Mouse (Mus musculus): Measurements from ENCODE around the gene Anxa2. TPM values are rescaled to one million over a fixed set of nuclear protein-coding genes. Genes with fewer than 3 reads are reported as not detected.

Anxa2 gene
- total RNA-seq, 2 experiments from 2014 or later = 8.8 to 9.6 TPM

DNA sequence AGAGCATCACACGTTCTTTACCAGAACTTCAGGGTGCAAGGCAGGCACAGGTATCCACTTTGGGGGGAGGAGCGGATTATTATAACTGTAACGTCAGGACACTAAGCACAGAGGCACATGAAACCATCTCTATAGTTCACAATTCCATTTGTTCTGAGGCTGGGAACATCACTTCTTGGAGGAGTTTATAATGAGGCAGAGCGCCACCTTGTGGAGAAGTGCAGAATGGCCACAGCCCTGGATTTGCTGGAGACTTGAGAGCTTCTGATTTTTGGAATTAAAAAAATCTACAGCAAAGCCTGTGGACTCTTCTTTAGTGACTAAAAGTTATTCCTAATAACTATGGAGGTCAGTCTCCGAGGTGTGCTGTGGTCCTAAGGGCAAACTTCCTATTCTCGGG is 49.1 kb downstream of the Anxa2 start:
- Histone ChIP-seq H3K27ac (no peak overlapping the region), H3K4me3 (no peak overlapping the region)
- DNase-seq (ENCODE audit: low spot score in 2 of 2) = peak; percentile 30 to 77
- peak; percentile 98 for TF ChIP-seq CTCF (conservative IDR thresholded peaks at IDR 0.05)

DNA sequence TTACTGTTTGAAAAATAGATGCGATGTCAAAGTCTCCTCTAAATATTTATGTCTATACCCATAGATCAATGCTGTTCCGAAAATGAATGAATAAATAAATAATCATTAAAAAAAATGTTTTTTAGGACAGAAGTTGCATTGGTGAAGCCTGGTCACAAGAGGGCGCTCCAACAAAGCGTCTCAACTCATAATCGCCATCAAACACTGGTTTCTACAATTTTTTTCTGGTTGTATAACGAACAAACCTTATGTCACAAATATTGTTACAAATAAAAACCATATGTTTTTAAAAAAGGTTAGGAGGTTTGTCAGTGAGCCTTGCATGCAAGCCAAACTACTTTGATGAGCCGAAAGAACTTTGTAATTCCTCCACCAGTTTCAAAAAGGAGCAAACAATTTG is 52.2 kb downstream of the Anxa2 start:
- H3K4me3 ChIP-seq = no peak overlapping the region; the same call in 1 of the 2 replicates
- H3K27ac ChIP-seq = no peak overlapping the region
- DNase-seq (ENCODE audit: low spot score in 2 of 2) = peak in 1 of 2 experiments; percentile 58
- peak; percentile 96 for TF ChIP-seq CTCF (conservative IDR thresholded peaks at IDR 0.05)

- no peak for TF ChIP-seq CTCF (conservative IDR thresholded peaks at IDR 0.05)
- no peak overlapping the region for H3K27ac ChIP-seq
Observed at GRCm38 (mm10) chr9:69507206-69507605, 53.8 kb downstream of the Anxa2 start.

GRCm38 (mm10) chr9:69508016-69508415 is 54.6 kb downstream of the Anxa2 start:
- TF ChIP-seq CTCF (conservative IDR thresholded peaks at IDR 0.05) = no peak
- DNase-seq (ENCODE audit: low spot score in 2 of 2) = no peak
- Histone ChIP-seq H3K27ac (no peak overlapping the region), H3K4me3 (no peak overlapping the region)

More at GRCm38 (mm10) chr9:69507206-69507605, 53.8 kb downstream of the Anxa2 start:
- no peak overlapping the region for H3K4me3 ChIP-seq
- no peak for DNase-seq (ENCODE audit: low spot score in 2 of 2)

GRCm38 (mm10) chr9:69511881-69512590 is 58.6 kb downstream of the Anxa2 start:
- H3K27ac ChIP-seq = no peak overlapping the region
- TF ChIP-seq CTCF (conservative IDR thresholded peaks at IDR 0.05) = no peak
- no peak for DNase-seq (ENCODE audit: low spot score in 2 of 2)
- H3K4me3 ChIP-seq = no peak overlapping the region

DNA sequence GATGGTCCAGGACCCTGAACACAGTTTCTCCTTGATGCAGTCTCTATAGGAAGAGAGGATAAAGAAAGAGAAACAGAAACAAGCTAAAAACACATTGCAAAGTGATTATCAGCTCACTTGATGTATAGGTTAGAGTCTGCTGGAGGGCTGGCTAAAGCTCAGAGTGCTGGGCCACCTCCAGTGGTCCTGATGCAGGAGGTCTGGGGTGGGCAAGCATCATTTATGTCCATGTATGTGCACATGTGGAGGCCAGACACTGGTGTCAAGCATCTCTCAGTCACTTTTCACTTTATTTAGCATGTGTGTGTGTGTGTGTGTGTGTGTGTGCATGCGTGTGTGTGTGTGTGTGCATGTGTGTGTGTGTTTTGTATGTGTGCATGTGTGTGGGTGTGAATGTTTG is 59.3 kb downstream of the Anxa2 start:
- no peak overlapping the region for H3K27ac ChIP-seq
- H3K4me3 ChIP-seq = no peak overlapping the region
- TF ChIP-seq CTCF (conservative IDR thresholded peaks at IDR 0.05) = no peak
- DNase-seq (ENCODE audit: low spot score in 2 of 2) = no peak

DNA sequence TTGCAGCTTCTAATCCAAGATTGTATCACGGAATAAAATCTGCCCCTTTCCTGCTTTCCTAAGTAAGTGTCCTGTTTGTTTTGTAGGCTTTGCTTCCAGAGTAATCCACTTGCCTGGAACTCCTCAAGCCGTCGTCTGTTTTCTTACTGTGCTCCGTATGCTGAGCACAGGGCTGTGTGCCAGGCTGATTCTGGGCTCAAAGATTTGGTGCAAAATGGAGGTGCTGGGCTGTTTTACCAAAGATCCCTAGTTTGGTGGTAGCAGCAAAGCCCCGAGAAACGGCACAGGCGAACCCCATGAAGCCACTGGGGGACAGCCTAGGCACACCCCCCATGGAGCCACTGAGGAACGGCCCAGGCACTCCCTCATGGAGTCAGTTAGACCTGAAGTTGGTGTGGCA is 60.8 kb downstream of the Anxa2 start:
- no peak for TF ChIP-seq CTCF (conservative IDR thresholded peaks at IDR 0.05)
- Histone ChIP-seq H3K4me3 (no peak overlapping the region), H3K27ac (no peak overlapping the region)
- DNase-seq (ENCODE audit: low spot score in 2 of 2) = peak in 1 of 2 experiments; percentile 19

GRCm38 (mm10) chr9:69515416-69515815 is 62.0 kb downstream of the Anxa2 start:
- H3K27ac ChIP-seq = no peak overlapping the region

DNA sequence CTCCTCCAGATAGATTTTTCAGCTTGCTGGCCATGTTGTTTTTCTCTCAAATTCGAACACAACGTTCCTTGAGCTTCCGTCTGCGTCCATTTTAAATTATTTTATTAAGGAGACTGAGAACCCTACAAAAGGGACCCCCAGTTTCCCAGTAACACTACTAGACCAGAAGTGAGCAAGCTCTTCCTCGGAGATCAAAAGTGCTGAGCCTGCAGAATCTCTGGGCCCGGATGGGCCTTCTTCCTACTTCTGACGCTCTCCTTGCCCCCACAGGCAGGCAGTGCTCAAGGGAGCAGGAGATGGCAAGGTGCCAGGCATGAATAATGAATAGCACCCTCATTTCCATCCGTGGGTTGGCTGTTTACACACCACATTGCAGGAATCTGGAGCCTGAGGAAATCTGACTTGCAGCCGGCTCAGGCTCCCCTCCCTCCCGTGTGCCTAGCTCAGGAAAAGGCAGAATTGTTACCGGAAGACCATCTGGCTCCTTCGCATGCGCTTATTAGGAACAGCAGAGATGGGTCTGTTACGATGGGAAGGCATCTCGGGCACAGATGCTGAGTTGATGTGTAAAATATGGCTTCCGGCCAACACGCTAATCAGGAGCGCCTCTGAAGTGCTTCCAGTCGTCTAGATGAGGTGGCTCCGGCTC is 64.1 kb downstream of the Anxa2 start:
- peak; percentile 76 to 87 for DNase-seq (ENCODE audit: low spot score in 2 of 2)
- no peak overlapping the region for H3K27ac ChIP-seq
- no peak for TF ChIP-seq CTCF (conservative IDR thresholded peaks at IDR 0.05)
- peak overlapping the region; percentile 26; the same call in 1 of the 2 replicates for H3K4me3 ChIP-seq

More at GRCm38 (mm10) chr9:69515416-69515815, 62.0 kb downstream of the Anxa2 start:
- TF ChIP-seq CTCF (conservative IDR thresholded peaks at IDR 0.05) = no peak
- H3K4me3 ChIP-seq = no peak overlapping the region
- no peak for DNase-seq (ENCODE audit: low spot score in 2 of 2)

Small RNAs within 50 kb of the gene (microRNA-seq; reads per million reads assigned to microRNA genes)
- gene Mir3109 = 0 reads per million in 2 experiments

Other genes with a start within 250 kb of the Anxa2 start
- 10 to 100 TPM; 12.1 to 12.3 TPM for gene Ice2, start 55.7 kb upstream of the Anxa2 start, total RNA-seq (2021)